Mouse (Mus musculus) liver, postnatal 0 days (tissue): ENCODE data around the gene Lrp1. TPM values are rescaled to one million over a fixed set of nuclear protein-coding genes. Genes with fewer than 3 reads are reported as not detected.
A peak's percentile ranks its signal among the peaks of the same experiment; 100 is the strongest.

Experiments
- ATAC-seq: fragments of 200-750 bp; cut with Nextera tagmentation; 2 replicates; pipeline ENCODE4 v1.8.0; 2017; ENCODE audit warnings: mild to moderate bottlenecking, moderate library complexity
- DNase-seq: peaks from one replicate; pipeline ENCODE4 v3.0.0-alpha.2; 2016
- H3K27ac ChIP-seq: fragments of 300-500 bp; sonication (generic); 2 replicates; pipeline ENCODE4 v1.5.1; 2014; ENCODE audit warnings: antibody characterized with exemption, moderate library complexity, mild to moderate bottlenecking, low read depth
- H3K27me3 ChIP-seq: fragments of 300-500 bp; sonication (generic); 2 replicates; pipeline ENCODE4 v1.6.1; 2014; ENCODE audit warnings: low read length, control low read depth, mixed read lengths; ENCODE audit not compliant: insufficient read depth
- H3K36me3 ChIP-seq: fragments of 300-500 bp; sonication (generic); replicated peaks from 2 replicates; pipeline ENCODE4 v1.6.1; 2014; ENCODE audit warnings: mild to moderate bottlenecking, control low read depth, low read length, moderate library complexity, mixed read lengths; ENCODE audit not compliant: insufficient read depth
- H3K4me1 ChIP-seq: fragments of 300-500 bp; sonication (generic); 2 replicates; pipeline ENCODE4 v1.6.1; 2014; ENCODE audit warnings: antibody characterized with exemption, mild to moderate bottlenecking, control low read depth; ENCODE audit not compliant: insufficient read depth
- H3K4me2 ChIP-seq: fragments of 300-500 bp; sonication (generic); 2 replicates; pipeline ENCODE4 v1.6.1; 2014; ENCODE audit warnings: low read depth, mild to moderate bottlenecking, low read length, moderate library complexity, mixed read lengths
- H3K4me3 ChIP-seq: fragments of 300-500 bp; sonication (generic); 2 replicates; pipeline ENCODE4 v1.5.1; 2014; ENCODE audit warnings: low read depth, low read length
- H3K9ac ChIP-seq: fragments of 300-500 bp; sonication (generic); replicated peaks from 2 replicates; pipeline ENCODE4 v1.6.1; 2014; ENCODE audit warnings: mild to moderate bottlenecking, moderate library complexity
- H3K9me3 ChIP-seq: fragments of 300-500 bp; sonication (generic); 2 replicates; pipeline ENCODE4 v1.6.1; 2016; ENCODE audit warnings: mild to moderate bottlenecking, control low read depth, low read length, mixed read lengths
- CTCF ChIP-seq: sonication (generic); IDR thresholded peaks from 2 replicates; pipeline ENCODE4 v1.5.1; 2016; ENCODE audit warnings: antibody characterized with exemption, low read depth
- EP300 ChIP-seq: IDR thresholded peaks from 2 replicates; pipeline ENCODE4 v1.6.1; 2016; ENCODE audit warnings: antibody characterized with exemption, low read depth, mild to moderate bottlenecking
- WGBS: fragments of 180-500 bp; shearing (Covaris S2); extraction: QIAGEN DNeasy Blood & Tissue Kit; methylation state at CpG from one replicate; pipeline ENCODE4 v1.1.7; 2014; ENCODE audit not compliant: insufficient replicate concordance; 5-methylcytosine and 5-hydroxymethylcytosine counted together
- polyA plus RNA-seq: library from polyadenylated mRNA; unstranded; fragments of >200 nt; fragmentation: Nextera tagmentation; extraction: Ambion mirVana; gene quantifications from 2 replicates; pipeline ENCODE4 v1.2.1, GENCODE M21; 2015

Lrp1 gene
- polyA plus RNA-seq, 1 experiment from 2014 or later = 49.2 TPM

DNA sequence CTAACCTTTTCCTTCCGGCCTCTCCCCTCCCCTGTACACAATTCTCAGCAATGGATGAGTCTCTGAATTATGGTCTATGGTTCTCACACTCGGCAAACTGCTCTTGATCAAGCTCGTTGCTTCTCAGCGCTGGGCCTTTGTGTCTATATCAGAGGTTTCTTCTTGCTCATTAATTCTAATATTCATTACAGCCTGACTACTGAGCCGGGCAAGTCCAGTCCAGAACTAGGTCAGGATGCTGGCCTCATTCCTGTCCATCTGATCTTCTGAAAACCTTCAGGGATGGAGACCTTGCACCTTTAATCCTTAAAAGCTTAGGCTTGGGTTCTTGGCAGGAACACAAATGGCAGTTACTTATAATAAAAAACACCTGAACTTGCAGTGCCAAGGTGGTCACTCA, 121.4 kb downstream of the Lrp1 start:
- DNase-seq = no peak
- Histone ChIP-seq H3K9me3 (no peaks in the 10 kb centered on the region), H3K27me3 (no peaks in the 10 kb centered on the region), H3K4me1 (no peaks in the 10 kb centered on the region), H3K27ac (no peak overlapping the region), H3K36me3 (peaks cover 48% of the 10 kb centered on the region), H3K4me2 (no peak overlapping the region), H3K9ac (no peak overlapping the region), H3K4me3 (no peak overlapping the region)
- ATAC-seq = no peak
- 78% methylated on average over 5 of the region's 5 CpGs for WGBS
- TF ChIP-seq EP300 (no peak), CTCF (no peak)

GRCm38 (mm10) chr10:127496156-127496555, 124.8 kb downstream of the Lrp1 start:
- Histone ChIP-seq H3K4me2 (no peak overlapping the region), H3K27ac (no peak overlapping the region), H3K9me3 (no peaks in the 10 kb centered on the region), H3K4me3 (no peak overlapping the region), H3K36me3 (peaks cover 66% of the 10 kb centered on the region), H3K4me1 (no peaks in the 10 kb centered on the region), H3K9ac (no peak overlapping the region), H3K27me3 (no peaks in the 10 kb centered on the region)
- DNase-seq (no peak), ATAC-seq (no peak)
- 86% methylated on average over 3 of the region's 3 CpGs for WGBS
- TF ChIP-seq CTCF (no peak), EP300 (no peak)

DNA sequence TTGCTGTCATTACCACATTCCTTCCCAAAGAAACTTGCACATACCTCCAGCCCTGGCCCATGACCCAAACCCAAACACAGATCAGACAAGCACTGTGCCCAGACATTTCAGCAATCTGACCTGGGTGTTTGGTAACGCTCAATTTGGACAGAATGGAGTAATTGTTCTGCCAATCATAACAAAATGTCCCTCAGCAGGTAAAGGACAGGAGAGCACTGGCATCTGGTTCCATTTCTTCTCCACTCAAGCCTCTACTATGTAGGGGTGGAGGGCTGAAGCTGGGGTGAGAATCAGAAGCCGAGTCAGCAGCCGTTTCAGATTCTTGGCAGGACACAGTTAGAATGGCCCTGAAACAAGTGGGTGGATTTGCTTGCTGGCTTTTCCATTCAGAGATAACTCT, 128.8 kb downstream of the Lrp1 start:
- 86% methylated on average over 3 of the region's 3 CpGs for WGBS
- Histone ChIP-seq H3K4me3 (no peak overlapping the region), H3K9me3 (no peaks in the 10 kb centered on the region), H3K27ac (no peak overlapping the region), H3K4me2 (no peak overlapping the region), H3K9ac (no peak overlapping the region), H3K36me3 (peaks cover 66% of the 10 kb centered on the region), H3K4me1 (no peaks in the 10 kb centered on the region), H3K27me3 (no peaks in the 10 kb centered on the region)
- DNase-seq = no peak
- TF ChIP-seq CTCF (no peak), EP300 (no peak)
- peak; percentile 23; the same call in 1 of the 2 replicates for ATAC-seq

GRCm38 (mm10) chr10:127491128-127491512, 129.8 kb downstream of the Lrp1 start:
- WGBS = 86% methylated on average over 8 of the region's 8 CpGs
- TF ChIP-seq EP300 = no peak
- TF ChIP-seq CTCF = no peak

GRCm38 (mm10) chr10:127490160-127491127, 130.5 kb downstream of the Lrp1 start:
- Histone ChIP-seq H3K4me2 (no peak overlapping the region), H3K9me3 (no peaks in the 10 kb centered on the region), H3K36me3 (peaks cover 62% of the 10 kb centered on the region), H3K27ac (no peak overlapping the region), H3K4me3 (no peak overlapping the region), H3K4me1 (no peaks in the 10 kb centered on the region), H3K9ac (no peak overlapping the region), H3K27me3 (no peaks in the 10 kb centered on the region)
- 85% methylated on average over 18 of the region's 18 CpGs for WGBS
- TF ChIP-seq EP300 = no peak
- DNase-seq (no peak), ATAC-seq (no peak)

More at GRCm38 (mm10) chr10:127491128-127491512, 129.8 kb downstream of the Lrp1 start:
- DNase-seq (no peak), ATAC-seq (no peak)
- H3K9ac ChIP-seq = no peak overlapping the region
- no peaks in the 10 kb centered on the region for H3K27me3 ChIP-seq
- no peak overlapping the region for H3K4me2 ChIP-seq
- no peaks in the 10 kb centered on the region for H3K9me3 ChIP-seq
- peaks cover 64% of the 10 kb centered on the region for H3K36me3 ChIP-seq
- no peaks in the 10 kb centered on the region for H3K4me1 ChIP-seq
- no peak overlapping the region for H3K27ac ChIP-seq
- H3K4me3 ChIP-seq = no peak overlapping the region

DNA sequence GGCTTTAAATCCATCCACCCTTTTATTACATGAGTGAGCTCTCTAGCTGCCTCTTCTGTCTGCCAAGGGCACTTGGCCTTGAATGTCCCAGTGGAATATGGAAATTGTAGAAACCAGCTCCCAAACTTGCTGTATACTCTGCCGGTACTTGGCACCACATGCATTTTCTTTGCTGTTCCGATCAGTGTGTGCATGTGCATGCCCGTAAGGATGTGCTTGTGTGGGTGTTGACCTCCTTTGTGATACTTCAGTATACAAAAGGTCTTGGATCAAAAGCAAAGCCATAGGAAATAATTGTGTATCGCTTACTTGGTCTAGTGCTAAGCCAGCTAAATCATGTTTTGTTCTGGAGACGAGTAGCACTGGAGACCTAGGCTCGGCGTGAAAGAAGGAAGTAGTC, 132.1 kb downstream of the Lrp1 start:
- 85% methylated on average over 7 of the region's 7 CpGs for WGBS
- Histone ChIP-seq H3K27me3 (no peaks in the 10 kb centered on the region), H3K9me3 (no peaks in the 10 kb centered on the region), H3K4me2 (no peak overlapping the region), H3K9ac (no peak overlapping the region), H3K4me1 (no peaks in the 10 kb centered on the region), H3K36me3 (peaks cover 68% of the 10 kb centered on the region), H3K4me3 (no peak overlapping the region), H3K27ac (no peak overlapping the region)
- no peak for ATAC-seq
- TF ChIP-seq CTCF (no peak), EP300 (no peak)
- DNase-seq = no peak

Other genes with a start within 250 kb of the Lrp1 start
- 16.6 and 17.3 TPM in 2 replicates for gene R3hdm2, start 240.8 kb downstream of the Lrp1 start, polyA plus RNA-seq
- gene Stac3, start 119.5 kb downstream of the Lrp1 start, polyA plus RNA-seq = 0.21 and 0.57 TPM in 2 replicates
- gene Ndufa4l2, start 106.2 kb downstream of the Lrp1 start, polyA plus RNA-seq = 13.1 and 23.1 TPM in 2 replicates
- gene Shmt2, start 98.7 kb downstream of the Lrp1 start, polyA plus RNA-seq = 62.6 and 75.0 TPM in 2 replicates
- not detected in 2 replicates for gene Nxph4, start 86.6 kb downstream of the Lrp1 start, polyA plus RNA-seq
- gene Stat6, start 21.8 kb upstream of the Lrp1 start, polyA plus RNA-seq = 11.3 and 13.0 TPM in 2 replicates
- 5.6 and 6.3 TPM in 2 replicates for gene Nemp1, start 45.8 kb upstream of the Lrp1 start, polyA plus RNA-seq
- 2.4 and 4.3 TPM in 2 replicates for gene Nab2, start 47.4 kb upstream of the Lrp1 start, polyA plus RNA-seq
- 0.07 TPM in 1 of 2 replicates, not detected in the other for gene Myo1a, start 84.0 kb upstream of the Lrp1 start, polyA plus RNA-seq
- gene Tac2, start 103.3 kb upstream of the Lrp1 start, polyA plus RNA-seq = 1.9 and 2.3 TPM in 2 replicates
- 1.0 and 1.1 TPM in 2 replicates for gene Zbtb39, start 118.4 kb upstream of the Lrp1 start, polyA plus RNA-seq
- gene Gpr182, start 130.6 kb upstream of the Lrp1 start, polyA plus RNA-seq = 16.1 and 17.3 TPM in 2 replicates
- gene Rdh1, start 138.6 kb upstream of the Lrp1 start, polyA plus RNA-seq = 0.20 TPM in 2 replicates
- 0.69 TPM in 1 of 2 replicates, not detected in the other for gene Rdh16f1, start 138.6 kb upstream of the Lrp1 start, polyA plus RNA-seq
- 15.7 and 16.7 TPM in 2 replicates for gene Rdh9, start 155.2 kb upstream of the Lrp1 start, polyA plus RNA-seq
- 0.59 and 0.70 TPM in 2 replicates for gene Rdh16, start 180.0 kb upstream of the Lrp1 start, polyA plus RNA-seq
- not detected in 2 replicates for gene Rdh19, start 228.8 kb upstream of the Lrp1 start, polyA plus RNA-seq
- gene Rdh16f2, start 245.3 kb upstream of the Lrp1 start, polyA plus RNA-seq = 4.2 and 4.6 TPM in 2 replicates